Mouse (Mus musculus) Patski (cell line): ENCODE measurements at regions not wholly inside any gene's neighbourhood (a gene's known extent, or its start where the extent isn't known, plus 50 kb on each side); places are given as distances from the start of the nearest gene placed in this dataset.

Experiments
- ATAC-seq: fragments of 100-300 bp; one replicate; pipeline ENCODE4 v1.8.0; 2021
- CTCF ChIA-PET: fragments of 350-600 bp; sonication (Branson Sonifier 250); formaldehyde crosslinking; loops from one replicate; lab custom pipeline; 2022; ENCODE audit warnings: inconsistent platforms; lab: Charles Lee
- POLR2A ChIA-PET: fragments of 350-600 bp; sonication (Branson Sonifier 250); formaldehyde crosslinking; loops from one replicate; lab custom pipeline; 2022; ENCODE audit warnings: antibody characterized with exemption, inconsistent platforms; lab: Charles Lee
- DNase-seq: peaks from one replicate; pipeline ENCODE4 v3.0.0-alpha.2; 2011; ENCODE audit warnings: low read depth, low spot score
- H3K27me3 ChIP-seq: fragments of 371-371 bp; one replicate; pipeline ENCODE4 v1.5.1; 2021
- CTCF ChIP-seq: fragments of 100-300 bp; IDR thresholded peaks from one replicate; pipeline ENCODE4 v1.5.1; 2021
- in situ Hi-C: fragments of 300-500 bp; cut with MboI; formaldehyde crosslinking; loops from 3 replicates; pipeline ENCODE4 v1.11.1; 2018; ENCODE audit warnings: low pct_unique_long_range_greater_than_20kb, mixed read lengths

GRCm38 (mm10) chr8:81080865-81081637 is 66.3 kb upstream of the Usp38 start:
- in situ Hi-C loops: no loop called here
- H3K27me3 ChIP-seq: no peaks in the 10 kb centered on the region
- ATAC-seq (no peak), DNase-seq (no peak)
- no peak for TF ChIP-seq CTCF
- ChIA-PET CTCF (interaction anchor here (1.2 to 1.9 kb wide), 2 partner anchors 10 to 18 kb away, joined by 3 to 6 read pairs; no protein-coding TSS in a partner anchor), POLR2A (no interaction called here)

DNA sequence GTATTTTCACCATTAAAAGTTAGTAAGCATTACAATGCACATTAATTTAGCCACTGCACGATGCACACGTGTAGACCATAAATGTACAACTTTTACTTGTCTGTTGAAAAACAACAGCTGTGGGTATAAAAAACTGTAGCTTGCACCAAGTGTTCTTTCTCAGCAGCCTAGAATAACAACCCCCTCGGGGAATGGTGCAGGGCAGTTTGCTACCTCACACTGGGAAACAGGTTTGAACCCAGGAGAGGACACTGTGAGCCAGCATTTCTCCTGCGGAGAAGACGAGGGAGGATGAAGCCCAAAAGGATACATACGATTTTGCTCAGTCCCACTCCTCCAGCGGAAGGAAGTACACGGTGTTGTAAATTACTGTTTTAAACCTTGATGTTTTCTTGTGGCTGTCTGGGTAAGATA is 65.2 kb upstream of the Usp38 start:
- TF ChIP-seq CTCF: no peak
- no peak for ATAC-seq
- DNase-seq: no peak
- in situ Hi-C loops: no loop called here
- no peaks in the 10 kb centered on the region for H3K27me3 ChIP-seq
- POLR2A ChIA-PET: no interaction called here
- CTCF ChIA-PET: interaction anchor here (1.9 kb wide), 1 partner anchor 9 kb away, joined by 6 read pairs; no protein-coding TSS in a partner anchor

DNA sequence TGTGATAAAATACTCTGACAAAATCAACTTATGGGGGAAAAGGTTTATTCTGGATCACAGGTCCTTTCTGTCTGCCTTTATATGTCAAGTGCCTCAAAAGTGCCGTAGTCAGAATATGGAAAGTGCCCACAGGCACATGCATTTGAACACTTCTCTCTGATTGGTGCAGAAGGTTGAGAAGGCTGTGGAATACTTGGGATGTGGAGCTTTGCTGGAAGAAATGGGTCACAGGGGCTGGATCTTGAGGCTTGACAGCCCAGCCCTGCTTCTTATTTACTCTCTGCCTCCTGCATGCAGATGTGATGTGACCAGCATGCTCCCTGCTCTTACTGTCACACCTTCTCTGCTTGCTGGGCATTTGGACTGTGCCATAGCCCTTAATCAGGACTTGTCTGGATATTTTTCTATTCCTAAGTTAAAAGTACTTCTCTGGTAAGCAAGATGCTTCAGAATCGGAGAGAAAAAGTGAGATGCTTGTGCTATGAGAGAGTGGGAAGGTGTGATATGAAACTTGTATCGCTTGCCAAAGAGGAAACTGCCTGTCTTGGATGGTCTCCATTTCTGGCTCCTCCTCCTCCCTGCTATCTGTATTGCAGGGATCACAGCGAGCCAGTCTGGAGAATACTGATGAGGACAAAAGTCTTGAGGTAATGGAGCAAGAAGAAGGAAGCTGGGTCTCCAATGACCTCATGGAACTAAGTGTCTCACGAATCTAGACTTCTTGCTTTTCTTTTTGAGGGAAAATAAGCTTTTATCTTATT is 54.5 kb upstream of the Usp38 start:
- ATAC-seq: no peak
- ChIA-PET CTCF (no interaction called here), POLR2A (no interaction called here)
- peaks cover 5% of the 10 kb centered on the region for H3K27me3 ChIP-seq
- no peak for DNase-seq
- no peak for TF ChIP-seq CTCF
- in situ Hi-C loops: no loop called here

DNA sequence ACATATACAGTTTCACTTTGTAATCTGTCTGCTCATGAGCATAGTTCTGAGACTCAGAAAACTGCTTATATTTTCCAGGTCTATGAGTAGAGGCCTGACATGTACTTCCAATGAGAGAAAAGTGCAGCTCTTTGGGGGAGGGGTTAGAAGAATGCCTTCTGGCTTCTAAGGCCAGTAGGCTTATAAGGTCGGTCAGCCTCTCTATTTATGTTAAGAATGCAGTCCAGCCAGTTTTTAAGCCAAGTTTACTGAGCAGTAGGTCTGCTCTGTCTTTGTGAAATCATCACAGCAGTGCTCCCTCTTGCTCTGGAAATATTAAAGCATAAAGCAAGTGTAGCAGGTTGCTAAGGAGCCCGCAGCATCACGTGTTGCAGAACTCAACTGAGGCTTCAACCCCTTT is 53.8 kb upstream of the Usp38 start:
- no peak for ATAC-seq

GRCm38 (mm10) chr8:81066765-81067164 is 52.0 kb upstream of the Usp38 start:
- DNase-seq (no peak), ATAC-seq (no peak)
- peaks cover 5% of the 10 kb centered on the region for H3K27me3 ChIP-seq
- in situ Hi-C loops: no loop called here
- CTCF ChIA-PET: interaction anchor here (0.7 kb wide), 1 partner anchor 371 kb away, joined by 3 read pairs; no protein-coding TSS in a partner anchor
- POLR2A ChIA-PET: no interaction called here
- no peak for TF ChIP-seq CTCF

More for the DNA sequence above, 53.8 kb upstream of the Usp38 start:
- TF ChIP-seq CTCF: no peak
- DNase-seq: no peak
- H3K27me3 ChIP-seq: peaks cover 5% of the 10 kb centered on the region
- ChIA-PET POLR2A (no interaction called here), CTCF (no interaction called here)
- in situ Hi-C loops: no loop called here
